Mouse (Mus musculus): ENCODE results near the gene Wdr31.
A peak's percentile ranks its signal among the peaks of the same experiment; 100 is the strongest.

Wdr31 gene

GRCm38 (mm10) chr4:62470598-62471051 is at the start of gene Wdr31:
Gene Wdr31 (minus strand): TSS chr4:62470896.
- peak; percentile 86 for DNase-seq

DNA sequence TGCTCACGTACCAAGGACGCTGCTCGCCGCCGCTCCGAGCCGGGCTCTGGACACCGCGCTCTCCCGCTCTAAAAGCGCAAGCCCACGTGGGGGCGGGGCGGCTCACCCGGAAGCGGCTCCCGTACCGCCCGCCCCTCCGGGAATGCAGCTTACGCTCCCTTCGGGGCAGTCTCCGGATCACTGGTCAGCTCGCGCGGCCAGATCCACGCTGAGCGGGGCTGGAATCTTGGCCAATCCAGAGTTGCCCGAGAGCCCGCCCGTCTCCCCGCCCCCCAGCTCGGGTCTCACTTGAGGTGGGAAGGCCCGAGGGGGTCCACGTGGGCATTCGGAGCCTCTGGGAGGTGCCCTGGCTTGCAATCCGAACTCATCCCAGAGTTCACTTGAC is 49.1 kb upstream of the Wdr31 start, which contains the start of gene Alad:
Gene Alad, minus strand, starts transcription at position 70 of the 385 bp plus-strand sequence.
- peak; percentile 92 for DNase-seq

GRCm38 (mm10) chr4:62519122-62519848 is 48.6 kb upstream of the Wdr31 start:
- no peak for DNase-seq

DNA sequence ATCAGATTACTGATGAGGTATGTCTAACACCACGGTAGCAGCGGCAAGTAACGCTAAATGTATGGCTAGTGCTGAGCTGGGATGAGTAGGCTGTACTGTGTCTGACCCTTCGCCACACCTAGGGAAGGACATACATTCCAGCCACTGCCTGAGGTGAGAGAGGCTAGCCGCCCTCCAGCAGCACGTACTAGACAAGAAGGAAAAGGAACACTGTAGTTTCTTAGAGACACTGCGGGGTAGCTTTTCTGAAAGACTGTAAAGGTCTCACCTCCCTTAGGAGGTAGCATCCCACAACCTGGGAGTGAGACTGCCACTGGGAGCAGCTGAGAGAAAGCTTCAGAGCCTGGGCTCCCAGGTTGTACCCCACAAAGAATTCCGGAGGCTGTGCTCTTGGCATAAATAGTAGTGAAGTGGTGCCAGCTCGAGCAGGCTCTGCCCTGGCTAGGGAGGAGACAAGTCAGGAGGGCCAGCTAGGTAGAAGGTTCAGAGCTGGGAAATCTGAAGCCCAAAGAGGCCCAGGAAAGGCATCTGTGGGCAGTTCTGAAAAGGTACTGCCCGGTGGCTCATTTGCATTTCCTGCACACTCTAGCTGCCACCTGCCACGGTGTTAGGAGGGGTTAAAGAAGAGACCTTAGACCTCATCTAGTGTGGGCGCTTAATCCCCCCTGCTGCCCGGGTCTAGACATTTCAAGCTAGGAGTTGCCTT is 47.9 kb upstream of the Wdr31 start:
- peak; percentile 70 for DNase-seq

DNA sequence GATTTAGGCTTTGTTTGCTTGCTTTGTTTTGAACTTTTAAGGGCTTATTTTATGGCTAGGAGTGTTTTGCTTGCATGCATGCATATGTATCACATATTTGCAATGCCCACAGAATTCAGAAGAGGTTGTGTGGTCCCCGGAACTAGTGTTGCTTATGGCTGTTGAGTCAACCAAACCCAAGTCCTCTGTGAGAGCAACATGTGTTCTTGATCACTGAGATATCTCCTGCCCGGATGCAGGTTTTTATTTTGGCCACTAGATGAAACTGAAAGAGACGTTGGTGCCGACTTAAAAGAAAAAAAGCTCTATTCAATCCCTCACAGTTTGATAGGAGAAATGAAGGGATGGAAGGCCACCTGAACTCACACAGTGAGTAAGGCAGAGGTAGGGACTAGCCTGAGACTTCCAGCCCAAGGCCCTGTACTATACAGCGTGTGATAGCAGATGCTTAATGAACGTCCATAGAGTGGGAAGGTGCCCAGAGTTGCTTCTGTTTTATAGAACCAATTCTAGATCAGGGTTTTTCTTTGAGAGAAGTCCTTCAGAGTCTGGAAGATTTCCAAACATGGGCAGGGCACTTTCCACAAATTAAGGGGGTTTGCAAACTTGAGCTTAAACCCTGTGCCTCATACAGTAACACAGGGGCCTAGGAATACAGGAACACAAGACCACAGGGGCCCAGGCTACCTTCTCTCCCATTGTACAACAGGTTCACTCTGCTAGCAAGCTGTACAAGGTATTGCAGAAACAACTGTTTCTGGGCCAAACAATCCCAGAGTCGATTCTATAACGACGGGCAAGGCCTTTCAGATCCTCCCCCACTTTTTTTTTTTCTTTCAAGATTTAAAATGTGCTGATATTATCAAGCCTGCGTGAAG is 47.1 kb upstream of the Wdr31 start:
- no peak for DNase-seq

GRCm38 (mm10) chr4:62517046-62517445 is 46.4 kb upstream of the Wdr31 start:
- no peak for DNase-seq

DNA sequence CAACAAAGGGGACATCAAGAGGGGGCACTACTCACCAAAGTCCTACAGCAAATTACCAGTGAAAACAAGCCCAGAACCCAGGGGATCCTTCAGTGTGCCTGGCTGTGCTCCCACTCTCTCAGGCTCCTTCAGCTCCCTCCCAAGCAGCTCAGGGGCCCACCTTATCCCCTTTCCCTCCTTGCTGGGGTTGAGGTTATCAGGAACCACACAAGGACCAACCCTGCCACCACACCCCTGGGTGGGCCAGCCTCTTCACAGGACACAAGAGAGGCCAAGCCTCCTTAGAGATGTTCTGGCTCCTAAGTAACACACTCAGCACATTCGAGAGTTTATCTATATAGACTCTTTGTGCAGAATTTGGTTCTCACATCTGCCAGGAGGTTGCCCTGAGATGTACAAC is 45.9 kb upstream of the Wdr31 start:
- DNase-seq: no peak

DNA sequence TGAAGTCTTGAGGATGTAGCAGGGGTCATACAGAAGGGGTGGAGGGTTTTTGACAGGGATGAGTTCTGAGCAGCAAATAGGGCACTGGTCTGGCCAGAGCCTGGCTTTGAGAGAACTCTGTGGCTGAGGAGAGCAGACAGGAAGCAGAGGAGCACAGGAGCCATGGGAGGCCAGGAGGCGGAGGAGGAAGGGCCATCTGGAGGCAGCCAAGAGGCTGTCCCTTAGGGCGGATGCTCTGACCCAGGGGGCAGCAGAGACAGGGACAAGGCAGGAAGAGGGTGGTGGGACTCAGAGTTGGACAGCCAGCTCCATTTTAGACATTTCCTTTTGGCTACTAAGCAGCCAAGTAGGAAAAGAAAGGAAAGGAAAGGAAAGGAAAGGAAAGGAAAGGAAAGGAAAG is 45.4 kb upstream of the Wdr31 start:
- DNase-seq: peak; percentile 65

DNA sequence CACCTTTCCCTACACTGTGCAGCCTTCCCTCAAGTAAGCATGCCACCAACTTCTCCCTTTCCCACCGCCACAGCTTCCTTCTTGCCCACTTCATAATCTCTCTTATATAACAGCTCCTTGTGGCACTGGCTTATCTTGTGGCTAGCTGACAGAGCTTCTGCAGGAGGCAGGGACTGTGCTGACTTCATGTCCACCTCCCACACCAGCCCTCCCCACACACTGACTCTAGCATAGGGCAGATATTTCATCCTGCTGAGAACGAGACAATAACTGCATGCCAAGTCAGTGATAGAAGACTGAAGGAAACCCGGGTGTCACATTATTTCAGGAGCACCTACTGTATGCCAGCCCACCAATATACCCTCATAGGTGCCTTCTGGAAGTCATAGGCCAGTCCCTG is 44.8 kb upstream of the Wdr31 start:
- DNase-seq: no peak

DNA sequence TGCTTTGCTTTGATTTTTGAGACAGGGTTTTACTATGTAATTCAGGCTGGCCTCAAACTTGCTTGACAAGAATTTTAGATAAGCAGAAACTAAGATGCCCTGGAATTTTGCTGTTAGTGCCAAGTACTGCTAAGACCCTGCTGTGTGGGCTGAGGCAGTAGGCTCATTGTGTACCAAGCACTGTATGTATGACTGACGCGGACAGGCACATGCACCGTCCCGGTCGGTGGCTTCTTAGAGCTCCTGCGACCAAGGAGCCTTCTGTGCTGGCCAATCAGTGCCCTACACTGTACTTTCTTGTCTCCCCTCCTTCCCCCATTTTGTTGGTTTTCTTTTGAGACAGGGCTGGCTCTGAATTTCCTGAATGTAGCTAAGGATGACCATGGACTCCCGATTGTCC is 44.3 kb upstream of the Wdr31 start:
- DNase-seq: no peak

- no peak for DNase-seq
Measured at GRCm38 (mm10) chr4:62513998-62514506, 43.4 kb upstream of the Wdr31 start.

DNA sequence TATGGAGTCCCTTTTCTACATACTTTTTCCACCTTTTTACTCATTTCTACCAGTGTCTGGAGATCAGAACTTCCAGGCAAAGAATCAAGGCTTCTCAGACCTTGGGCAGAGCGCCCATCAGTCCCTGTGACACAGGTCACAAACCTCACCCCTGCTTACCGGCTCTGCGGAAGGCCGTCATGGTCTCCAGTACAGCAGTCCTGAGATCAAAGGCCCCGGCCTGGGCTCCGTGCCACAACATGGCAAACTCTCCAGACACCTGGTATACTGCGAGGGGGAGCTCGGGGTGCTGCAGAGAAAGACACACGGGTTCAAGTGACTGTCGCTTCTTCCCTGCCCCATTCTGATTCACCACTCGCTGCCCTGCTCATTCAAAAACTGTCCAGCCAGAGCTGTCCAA is 39.2 kb upstream of the Wdr31 start:
- peak; percentile 77 for DNase-seq

- DNase-seq: peak; percentile 56
Measured at GRCm38 (mm10) chr4:62508839-62509238, 38.1 kb upstream of the Wdr31 start.

DNA sequence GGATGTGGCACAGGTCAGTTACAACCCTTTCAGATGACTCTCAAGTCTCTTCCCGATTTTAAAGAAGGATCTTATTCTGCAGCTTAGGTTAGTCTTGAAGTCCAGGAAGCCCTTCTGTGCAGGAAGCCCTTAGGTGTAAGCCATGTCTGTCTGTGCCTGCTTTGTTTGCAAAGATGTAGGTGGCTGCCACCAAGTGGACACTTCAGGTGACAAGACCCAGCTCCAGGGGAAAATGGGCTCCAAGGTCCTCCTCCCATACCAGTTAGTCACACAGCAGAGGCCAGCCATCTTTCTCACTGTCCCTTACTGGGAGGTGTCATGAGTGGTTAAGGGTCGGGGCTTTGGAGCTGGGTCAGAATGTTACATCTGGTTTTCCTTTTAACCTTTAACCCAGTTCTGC is 36.1 kb upstream of the Wdr31 start:
- DNase-seq: peak; percentile 54

GRCm38 (mm10) chr4:62505991-62506390 is 35.3 kb upstream of the Wdr31 start:
- DNase-seq: no peak

- DNase-seq: no peak
Measured at GRCm38 (mm10) chr4:62503374-62503970, 32.8 kb upstream of the Wdr31 start, which contains the start of gene Hdhd3. Gene Hdhd3 (minus strand): TSS chr4:62503467.

DNA sequence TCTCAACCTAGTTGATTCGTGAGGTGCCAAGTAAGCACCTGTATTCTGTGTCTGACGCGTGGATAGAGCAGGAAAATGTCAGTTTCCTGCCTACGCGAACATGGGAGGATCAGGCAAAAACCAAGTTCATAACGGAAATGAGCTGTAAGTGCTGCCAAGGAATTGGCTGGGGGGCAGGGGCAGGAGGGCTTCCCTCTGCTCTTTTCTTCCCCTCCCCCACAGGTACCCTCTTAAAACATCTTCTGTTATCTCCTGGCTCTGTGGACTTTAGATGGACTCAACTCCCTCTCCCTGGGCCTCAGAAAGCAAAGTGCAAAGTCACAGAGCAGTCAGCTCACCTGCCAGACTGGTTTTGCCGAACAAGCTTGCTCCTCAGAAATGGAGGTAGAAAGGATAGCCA is 32.3 kb upstream of the Wdr31 start:
- DNase-seq: peak; percentile 48

- peak; percentile 95 for DNase-seq
Measured at GRCm38 (mm10) chr4:62501964-62502732, 31.5 kb upstream of the Wdr31 start.

- no peak for DNase-seq
Measured at GRCm38 (mm10) chr4:62501534-62501933, 30.8 kb upstream of the Wdr31 start.

- DNase-seq: no peak
Measured at GRCm38 (mm10) chr4:62500799-62501198, 30.1 kb upstream of the Wdr31 start.

DNA sequence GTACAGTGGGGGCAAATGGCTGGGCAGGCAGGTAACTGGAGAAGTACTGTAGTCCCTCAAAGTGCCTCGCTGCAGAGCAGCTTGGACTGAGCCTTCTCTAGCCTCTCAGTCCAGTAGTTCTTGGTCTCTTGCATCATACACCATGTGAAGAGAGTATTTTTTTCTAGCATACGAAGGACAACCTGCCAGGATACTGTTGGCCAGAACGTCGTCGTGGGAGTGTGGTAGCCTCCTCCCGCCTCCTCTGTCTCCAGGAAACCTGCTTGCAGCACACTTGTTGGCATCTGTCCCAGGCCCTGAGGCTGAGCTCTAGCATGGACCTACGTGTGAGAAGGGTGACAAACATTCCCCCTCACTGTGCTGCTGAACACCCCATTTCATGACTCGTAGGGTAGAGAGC is 26.1 kb upstream of the Wdr31 start:
- peak; percentile 71 for DNase-seq

GRCm38 (mm10) chr4:62495946-62496345 is 25.2 kb upstream of the Wdr31 start:
- peak; percentile 79 for DNase-seq

Data from kidney, adult 18-20 months (tissue).